Mouse (Mus musculus): ENCODE data around the gene Hist1h4h. TPM values are rescaled to one million over a fixed set of nuclear protein-coding genes. Genes with fewer than 3 reads are reported as not detected.

Hist1h4h gene
- total RNA-seq, 2 experiments from 2014 or later = 331 to 357 TPM

DNA sequence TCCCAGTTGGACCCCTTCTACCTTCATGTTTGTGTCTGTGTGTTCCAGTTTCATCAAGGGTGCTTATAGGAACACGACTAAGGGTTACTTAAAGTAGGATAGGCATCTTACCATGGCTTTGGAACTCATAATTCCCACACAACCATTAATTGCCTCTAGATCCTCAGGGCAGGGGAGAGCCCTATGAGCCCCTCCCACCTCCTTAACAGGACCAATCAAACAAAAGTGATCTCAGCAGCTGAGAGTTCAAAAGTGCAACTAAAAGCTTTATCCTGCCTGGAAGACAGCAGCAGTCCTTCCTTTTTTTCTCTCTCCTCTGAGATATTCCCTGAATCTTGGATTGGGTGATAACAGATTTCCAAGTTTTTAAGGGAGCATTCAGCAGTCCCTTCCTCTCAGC, 20.7 kb upstream of the Hist1h4h start:
- DNase-seq (ENCODE audit: low spot score in 2 of 2) = no peak

GRCm38 (mm10) chr13:23513517-23513916, 17.3 kb upstream of the Hist1h4h start:
- no peak for DNase-seq (ENCODE audit: low spot score in 2 of 2)

DNA sequence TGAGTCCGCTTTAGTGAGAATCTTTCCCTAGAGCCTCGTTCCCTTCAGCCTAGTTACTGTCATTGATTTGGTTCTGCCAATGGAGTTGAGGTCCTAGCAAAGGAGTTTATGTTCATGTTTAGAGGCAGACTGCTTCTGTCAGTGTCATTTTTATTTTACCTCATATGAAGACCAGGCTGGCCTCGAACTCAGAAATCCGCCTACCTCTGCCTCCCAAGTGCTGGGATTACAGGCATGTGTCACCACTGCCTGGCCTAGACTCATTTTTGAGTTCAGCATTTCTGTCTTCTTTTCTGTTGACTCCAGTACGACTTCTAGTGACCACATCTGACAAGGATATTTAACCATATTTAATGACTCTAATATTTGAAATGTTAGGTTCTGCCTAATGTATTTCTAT, 15.6 kb upstream of the Hist1h4h start:
- DNase-seq (ENCODE audit: low spot score in 2 of 2) = no peak

DNA sequence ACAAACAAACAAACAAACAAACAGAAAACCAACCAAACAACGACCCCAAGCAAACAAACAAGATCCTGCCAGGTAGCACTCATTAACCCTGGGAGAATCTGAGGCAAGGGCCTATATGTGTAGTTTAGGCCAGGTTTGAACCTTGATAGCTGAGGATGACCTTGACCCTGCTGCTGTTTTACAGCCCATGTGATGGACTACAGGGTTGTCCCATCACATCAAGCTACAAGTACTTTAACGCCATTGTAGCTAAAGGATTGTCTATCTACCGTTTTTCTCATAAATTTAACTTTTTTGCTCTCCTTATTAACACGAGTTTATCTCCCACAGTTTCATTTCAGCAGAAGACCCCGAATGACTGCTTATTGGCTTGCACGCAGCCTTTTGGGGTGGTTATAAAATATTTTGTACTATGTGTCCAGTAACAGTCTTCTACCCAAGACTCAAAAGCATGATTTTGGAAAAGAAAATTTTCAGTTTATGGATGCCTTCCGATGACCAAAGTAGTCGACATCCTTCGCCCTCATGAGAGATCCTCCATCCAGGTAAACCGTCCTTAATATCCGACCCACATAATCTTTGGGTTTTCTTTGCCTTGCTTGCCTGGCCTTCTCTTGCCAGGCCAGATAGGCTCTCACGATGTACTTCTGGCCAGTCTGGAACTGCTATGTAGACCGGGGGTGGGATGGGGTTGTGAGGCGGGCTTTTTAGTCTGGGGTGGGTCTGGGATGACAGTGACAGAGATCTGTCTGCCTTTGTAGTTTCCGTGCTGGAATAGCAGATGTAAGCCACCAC, 14.8 kb upstream of the Hist1h4h start:
- no peak for DNase-seq (ENCODE audit: low spot score in 2 of 2)

DNA sequence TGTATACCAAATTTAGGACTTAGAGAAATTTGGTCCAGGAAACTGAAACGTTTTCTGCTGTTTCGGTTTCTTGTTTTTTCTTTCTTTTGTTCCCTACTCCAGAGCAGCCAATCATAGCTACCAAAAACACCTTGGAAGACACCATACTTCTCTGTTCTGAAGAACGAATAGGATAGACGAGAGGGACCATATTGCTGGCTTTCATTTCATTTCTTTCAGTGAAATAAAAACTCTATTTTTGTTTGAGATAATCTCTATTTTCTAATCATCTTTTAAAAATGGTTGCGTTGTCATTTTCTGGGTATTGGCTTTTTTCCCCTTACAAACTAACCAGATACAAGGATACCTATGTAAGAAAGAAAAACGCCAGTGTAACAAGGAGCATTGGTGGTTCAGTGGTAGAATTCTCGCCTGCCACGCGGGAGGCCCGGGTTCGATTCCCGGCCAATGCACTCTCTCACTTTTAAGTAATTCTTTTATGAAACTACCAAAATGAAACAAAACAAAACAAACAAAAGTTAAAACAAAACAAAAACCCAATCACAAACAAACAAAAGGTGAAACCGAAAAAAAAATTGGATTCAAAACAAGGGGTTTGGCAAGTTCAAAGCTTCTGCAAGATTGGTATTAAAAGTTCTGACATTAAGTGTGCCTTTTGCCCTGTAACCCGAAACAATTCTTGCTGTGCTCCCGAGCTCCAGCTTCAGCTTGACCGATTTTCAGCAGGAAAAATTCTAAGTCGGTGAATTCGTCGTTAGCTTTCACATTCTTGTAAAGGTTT, 13.8 kb upstream of the Hist1h4h start:
- peak; percentile 49 to 89 for DNase-seq (ENCODE audit: low spot score in 2 of 2)

DNA sequence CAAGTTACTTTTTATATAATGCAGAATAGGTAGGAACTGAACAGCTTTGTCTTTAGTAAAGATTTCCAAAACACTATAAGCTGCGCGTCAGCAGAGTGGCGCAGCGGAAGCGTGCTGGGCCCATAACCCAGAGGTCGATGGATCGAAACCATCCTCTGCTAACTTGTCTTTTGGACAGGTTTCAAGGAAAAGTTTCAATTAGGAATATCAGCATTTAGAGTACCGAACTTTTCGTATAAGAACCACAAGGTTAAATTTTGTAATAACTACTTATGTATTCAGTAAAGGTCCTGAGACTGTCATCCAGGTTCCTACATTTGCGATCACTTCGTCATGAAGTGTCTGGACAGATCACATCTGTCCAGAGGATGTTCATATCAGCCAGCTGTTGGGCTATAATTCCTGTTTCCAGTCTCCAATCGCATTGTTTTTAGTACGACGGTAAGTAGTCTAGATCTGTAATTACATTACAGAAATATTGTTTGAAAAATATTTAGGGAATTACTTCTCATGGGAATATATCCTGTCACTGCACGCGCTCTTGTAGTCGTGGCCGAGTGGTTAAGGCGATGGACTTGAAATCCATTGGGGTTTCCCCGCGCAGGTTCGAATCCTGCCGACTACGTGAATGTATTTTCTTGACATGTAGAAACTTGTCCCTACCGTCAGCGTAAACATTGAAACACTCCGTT, 13.1 kb upstream of the Hist1h4h start:
- peak; percentile 88 to 95 for DNase-seq (ENCODE audit: low spot score in 2 of 2)

DNA sequence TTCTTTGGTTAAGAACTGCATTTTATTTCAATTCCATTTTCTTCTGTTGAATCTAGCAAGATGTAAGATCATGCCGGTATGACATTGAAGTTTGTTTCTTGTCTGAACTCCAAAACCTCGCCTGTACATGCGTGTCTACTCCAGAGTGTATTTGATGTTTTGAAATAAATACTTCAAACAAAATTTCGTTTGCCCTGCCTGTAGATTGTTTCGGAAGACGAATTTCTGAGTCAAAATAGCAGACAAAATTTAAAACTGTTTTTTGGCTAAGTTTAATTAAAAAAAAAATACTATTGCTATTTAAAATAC, 12.6 kb upstream of the Hist1h4h start:
- no peak for DNase-seq (ENCODE audit: low spot score in 2 of 2)

DNA sequence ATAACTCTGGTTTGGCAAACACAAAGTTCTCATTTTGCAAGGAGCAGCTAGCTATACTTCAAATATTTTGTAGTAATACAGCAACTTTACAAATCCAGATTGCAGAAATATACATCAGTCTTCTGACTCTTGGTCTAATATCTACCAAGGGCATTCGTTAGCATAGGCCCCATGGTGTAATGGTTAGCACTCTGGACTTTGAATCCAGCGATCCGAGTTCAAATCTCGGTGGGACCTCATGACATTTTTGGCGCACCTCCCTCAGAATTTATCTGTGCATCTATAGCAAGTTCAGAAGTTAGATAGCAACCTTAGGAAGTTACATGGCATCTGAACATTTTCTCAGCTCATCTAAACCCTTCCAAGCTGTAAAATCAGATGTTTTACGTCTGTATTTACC, 12.0 kb upstream of the Hist1h4h start:
- peak; percentile 72 to 95 for DNase-seq (ENCODE audit: low spot score in 2 of 2)

- DNase-seq (ENCODE audit: low spot score in 2 of 2) = peak; percentile 69 to 92
Measured at GRCm38 (mm10) chr13:23519416-23519815, 11.4 kb upstream of the Hist1h4h start.

DNA sequence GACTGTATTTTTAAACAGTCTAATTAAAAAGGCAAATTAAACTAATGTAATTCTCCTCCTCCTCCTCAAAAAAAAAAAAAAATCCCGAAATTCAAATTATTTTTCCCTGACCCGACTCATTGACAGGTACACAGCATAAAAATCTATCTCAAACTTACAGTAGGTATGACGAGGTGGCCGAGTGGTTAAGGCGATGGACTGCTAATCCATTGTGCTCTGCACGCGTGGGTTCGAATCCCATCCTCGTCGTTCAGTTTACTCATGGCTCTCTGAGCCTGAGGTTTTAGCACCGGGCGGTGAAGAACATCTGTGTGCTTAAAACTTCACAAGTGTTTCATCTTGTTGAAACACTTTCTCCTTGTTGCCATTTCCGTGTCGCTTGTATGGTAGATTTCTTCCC, 9.1 kb upstream of the Hist1h4h start:
- peak; percentile 51 to 88 for DNase-seq (ENCODE audit: low spot score in 2 of 2)

DNA sequence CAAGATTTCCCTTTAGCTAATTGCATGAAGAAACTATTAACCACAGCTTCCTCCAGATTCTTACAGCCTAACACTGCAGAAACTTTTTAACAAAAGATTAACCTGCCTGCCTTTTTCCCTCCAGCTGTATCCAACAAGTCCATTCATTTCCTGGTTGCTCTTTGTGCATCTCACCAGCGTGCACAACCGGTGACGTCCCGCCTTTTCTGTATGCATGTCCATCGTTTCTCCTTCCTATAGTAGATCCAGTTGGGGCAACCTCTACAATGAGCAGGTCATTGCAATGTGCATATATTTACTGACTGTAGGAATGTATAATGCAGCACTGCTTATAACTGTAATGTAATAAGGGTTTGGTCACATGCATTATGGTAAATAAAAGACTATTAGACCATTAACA, 6.9 kb upstream of the Hist1h4h start:
- no peak for DNase-seq (ENCODE audit: low spot score in 2 of 2)

- peak; percentile 66 to 78 for DNase-seq (ENCODE audit: low spot score in 2 of 2)
Measured at GRCm38 (mm10) chr13:23524654-23525053, 6.2 kb upstream of the Hist1h4h start.

GRCm38 (mm10) chr13:23525901-23526300, 4.9 kb upstream of the Hist1h4h start:
- no peak for DNase-seq (ENCODE audit: low spot score in 2 of 2)

GRCm38 (mm10) chr13:23526312-23526711, 4.5 kb upstream of the Hist1h4h start:
- DNase-seq (ENCODE audit: low spot score in 2 of 2) = peak; percentile 87 to 97

DNA sequence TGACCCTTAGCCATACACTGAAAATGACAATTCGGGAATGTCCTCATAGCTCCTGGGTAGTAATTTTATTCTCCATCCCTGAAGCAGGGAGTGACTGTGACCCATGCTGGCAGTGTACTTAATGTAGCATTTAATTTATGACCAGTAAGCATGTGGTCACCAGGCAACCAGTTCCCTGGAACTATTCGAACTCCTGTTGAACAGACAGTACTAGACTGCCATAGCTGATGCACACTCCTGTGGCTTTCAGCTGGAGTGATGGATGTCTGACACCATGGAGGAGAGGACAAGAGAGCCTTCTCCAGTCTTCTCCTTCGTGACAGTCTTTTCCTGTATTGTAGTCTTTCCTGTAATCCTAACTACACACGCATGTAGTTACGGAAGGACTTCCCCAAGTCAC, 1.8 kb upstream of the Hist1h4h start:
- no peak for DNase-seq (ENCODE audit: low spot score in 2 of 2)

- no peak for DNase-seq (ENCODE audit: low spot score in 2 of 2)
Measured at GRCm38 (mm10) chr13:23529480-23530165, 1.2 kb upstream of the Hist1h4h start.

DNA sequence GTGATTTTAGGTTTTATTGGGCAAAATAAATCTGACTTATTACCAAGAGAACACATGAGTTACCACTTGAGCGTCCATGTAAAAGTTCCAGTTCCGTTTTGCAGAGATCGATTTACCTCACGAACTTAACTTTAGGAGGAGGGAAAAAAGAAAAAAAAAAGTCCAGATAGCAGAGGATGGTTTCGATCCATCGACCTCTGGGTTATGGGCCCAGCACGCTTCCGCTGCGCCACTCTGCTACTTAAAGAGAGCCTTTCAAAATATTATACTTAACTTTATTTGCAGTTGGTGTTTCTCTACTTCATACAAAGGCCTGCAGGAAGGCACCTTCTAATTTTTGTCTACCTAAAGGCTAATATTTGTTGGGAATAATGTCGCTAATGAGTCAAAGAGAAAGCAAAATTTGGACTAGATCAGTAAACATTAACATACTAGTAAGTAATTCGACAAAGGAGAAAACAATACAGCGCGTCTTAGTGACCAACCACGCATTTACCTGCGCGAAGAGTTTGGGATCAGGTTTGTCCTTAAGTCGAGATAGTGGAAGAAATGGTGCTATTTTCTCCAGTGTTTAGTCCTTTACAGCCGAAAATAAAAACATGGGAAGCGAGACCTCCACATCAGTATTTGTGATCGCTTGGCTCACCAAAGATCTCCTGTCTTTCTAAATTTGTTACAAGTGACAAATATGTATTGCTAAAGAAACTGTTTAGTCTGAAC, 509 bp upstream of the Hist1h4h start:
- DNase-seq (ENCODE audit: low spot score in 2 of 2) = peak; percentile 62 to 90

DNA sequence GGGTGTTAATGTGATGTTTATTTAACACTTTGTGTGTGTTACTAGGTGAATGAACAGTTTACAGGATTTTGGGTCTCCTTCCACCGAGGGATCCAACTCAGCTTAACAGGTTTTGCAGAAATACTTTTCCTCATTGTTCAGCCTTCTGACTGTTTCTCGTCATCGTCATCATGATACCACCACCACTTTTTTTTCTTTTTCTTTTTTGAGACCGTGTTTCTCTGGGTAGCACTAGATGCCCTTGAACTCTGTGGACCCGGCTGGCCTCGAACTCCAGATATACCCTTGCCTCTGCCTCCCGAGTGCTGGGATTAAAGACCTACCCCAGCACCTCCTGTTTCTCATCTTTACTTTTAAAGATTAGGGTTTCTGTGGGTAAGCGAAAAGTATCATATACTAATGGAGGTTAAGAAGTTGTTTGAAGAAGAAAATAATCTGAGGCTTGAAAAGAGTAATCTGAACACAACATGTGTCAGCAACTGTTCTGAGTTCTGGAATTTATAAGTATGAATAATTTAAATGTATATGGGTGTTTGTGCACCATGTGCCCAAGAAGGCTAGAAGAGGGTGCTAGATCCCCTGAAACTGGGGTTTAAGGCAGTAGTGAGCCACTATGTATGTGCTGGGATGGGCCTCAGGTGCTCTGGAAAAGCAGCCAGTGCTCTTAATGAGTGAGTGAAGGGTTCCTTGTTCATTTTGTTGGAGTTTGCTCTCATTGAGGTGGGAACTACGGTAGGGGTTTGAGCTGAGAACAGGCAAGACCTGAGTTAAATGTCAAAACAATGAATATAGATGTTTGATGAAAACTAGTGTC, 1.6 kb downstream of the Hist1h4h start:
- no peak for DNase-seq (ENCODE audit: low spot score in 2 of 2)

DNA sequence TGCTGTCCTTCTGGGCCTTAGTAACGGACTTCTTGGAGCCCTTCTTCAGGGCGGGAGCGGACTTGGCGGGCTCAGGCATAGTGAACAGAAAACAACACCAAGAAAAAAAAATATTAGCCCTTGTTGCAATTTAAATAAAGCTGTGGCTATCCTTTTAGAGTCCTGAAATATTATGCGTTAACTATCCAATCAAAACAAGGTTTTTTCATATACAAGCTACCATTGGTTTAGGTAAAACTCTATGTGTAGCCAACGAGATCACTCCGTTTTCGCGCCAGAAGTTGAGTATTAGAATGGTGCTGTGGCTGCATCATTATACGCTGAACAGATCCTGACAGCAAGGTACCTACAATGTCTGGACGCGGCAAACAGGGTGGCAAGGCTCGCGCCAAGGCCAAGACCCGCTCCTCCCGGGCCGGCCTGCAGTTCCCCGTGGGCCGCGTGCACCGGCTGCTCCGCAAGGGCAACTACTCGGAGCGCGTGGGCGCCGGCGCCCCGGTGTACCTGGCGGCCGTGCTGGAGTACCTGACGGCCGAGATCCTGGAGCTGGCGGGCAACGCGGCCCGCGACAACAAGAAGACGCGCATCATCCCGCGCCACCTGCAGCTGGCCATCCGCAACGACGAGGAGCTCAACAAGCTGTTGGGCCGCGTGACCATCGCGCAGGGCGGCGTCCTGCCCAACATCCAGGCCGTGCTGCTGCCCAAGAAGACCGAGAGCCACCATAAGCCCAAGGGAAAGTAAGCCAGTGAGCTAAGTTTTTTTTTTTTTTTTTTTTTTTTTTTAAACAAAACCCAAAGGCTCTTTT, 2.9 kb downstream of the Hist1h4h start, which contains the start of gene Hist1h2af:
Gene Hist1h2af (plus strand): TSS at position 347 of the 808 bp plus-strand sequence.
- peak; percentile 69 to 85 for DNase-seq (ENCODE audit: low spot score in 2 of 2)

Data from layer of hippocampus, adult 18-20 months (tissue).